Mouse (Mus musculus): ENCODE measurements at regions not wholly inside any gene's neighbourhood (a gene's known extent, or its start where the extent isn't known, plus 50 kb on each side); places are given as distances from the start of the nearest gene placed in this dataset.

DNA sequence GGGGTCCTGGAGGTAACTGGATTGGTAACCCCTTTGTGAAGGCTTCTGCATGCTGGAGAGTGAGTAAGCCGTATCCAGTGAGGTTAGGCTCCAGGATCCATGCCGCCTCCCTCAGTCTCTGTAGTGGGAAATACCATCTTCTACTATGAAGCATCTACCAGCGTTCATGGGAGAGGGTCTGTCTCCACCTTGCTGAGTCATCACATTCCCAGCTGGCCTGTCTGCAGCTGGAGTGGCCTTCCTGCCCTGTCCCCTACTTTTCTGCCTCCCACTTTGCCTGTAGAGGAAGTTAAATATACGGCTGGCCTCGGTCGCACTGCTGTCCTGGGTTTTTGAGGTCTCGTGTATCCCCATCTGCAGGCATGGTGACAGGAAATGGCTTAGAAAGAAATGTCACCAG lies 78.0 kb upstream of the Sec14l1 start:
- DNase-seq (ENCODE audit: low spot score in 2 of 2): no peak

- no peak for DNase-seq (ENCODE audit: low spot score in 2 of 2)
These were observed 76.5 kb upstream of the Sec14l1 start for GRCm38 (mm10) chr11:117038282-117039106.

- no peak for DNase-seq (ENCODE audit: low spot score in 2 of 2)
These were observed 74.1 kb upstream of the Sec14l1 start for GRCm38 (mm10) chr11:117040829-117041228.

DNA sequence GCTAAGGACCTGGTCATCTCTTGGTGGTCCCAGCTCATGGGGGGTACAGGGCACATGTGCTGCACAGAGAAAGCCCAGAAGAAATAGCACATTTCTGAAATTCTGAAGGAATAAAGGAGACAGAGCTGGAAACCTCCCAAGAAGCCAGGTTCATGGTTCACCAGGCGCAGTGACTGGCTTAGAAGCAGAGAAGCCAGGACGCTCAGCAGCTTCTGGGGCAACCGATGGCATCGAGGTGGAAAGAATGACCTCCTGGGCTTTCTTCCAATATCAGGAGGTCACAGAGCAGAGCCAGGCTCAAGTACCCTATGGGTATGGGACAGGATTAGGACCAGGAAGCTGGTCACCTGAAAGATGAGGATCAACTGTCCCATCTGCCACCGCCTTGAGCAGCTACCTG lies 72.6 kb upstream of the Sec14l1 start:
- DNase-seq (ENCODE audit: low spot score in 2 of 2): no peak

GRCm38 (mm10) chr11:117043524-117043923 lies 71.4 kb upstream of the Sec14l1 start:
- DNase-seq (ENCODE audit: low spot score in 2 of 2): peak; percentile 27 to 34

GRCm38 (mm10) chr11:117044731-117045130 lies 70.2 kb upstream of the Sec14l1 start:
- DNase-seq (ENCODE audit: low spot score in 2 of 2): no peak

DNA sequence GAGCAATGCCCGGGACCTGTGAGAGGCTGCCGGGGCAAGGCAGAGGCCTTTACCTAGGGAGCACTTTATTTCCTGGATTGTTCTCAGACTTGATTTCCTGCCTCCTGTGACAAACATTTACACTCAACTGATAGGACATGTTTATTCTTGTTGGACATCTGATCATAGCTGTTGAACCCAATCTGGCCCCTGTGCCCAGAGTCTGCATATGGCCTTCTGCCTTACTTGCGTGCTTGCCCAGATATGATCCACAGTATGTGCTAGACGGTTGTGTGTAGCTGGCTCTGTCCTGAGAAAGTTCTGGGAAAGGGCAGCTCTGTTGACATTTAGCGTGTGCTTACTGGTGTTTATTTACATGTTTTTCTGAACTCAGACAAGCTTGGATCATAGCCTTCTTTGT lies 68.3 kb upstream of the Sec14l1 start:
- no peak for DNase-seq (ENCODE audit: low spot score in 2 of 2)

GRCm38 (mm10) chr11:117047172-117047950 lies 67.6 kb upstream of the Sec14l1 start:
- DNase-seq (ENCODE audit: low spot score in 2 of 2): no peak

DNA sequence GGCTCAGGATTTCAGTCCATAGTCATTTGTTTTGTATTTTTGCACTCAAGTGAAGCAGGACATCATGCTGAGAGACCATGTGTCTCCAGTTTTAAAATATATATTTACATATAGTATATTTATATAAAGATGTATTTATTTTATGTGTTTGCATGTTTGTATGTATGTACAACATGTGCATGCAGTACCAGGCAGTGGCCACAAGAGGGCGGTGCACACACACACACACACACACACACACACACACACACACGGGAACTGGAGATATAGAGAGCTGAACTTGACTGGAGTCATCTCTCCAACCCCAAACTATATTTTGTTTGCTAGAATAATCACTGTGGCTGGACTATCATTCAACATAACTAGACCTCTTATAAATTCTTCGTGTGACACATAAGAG lies 66.1 kb upstream of the Sec14l1 start:
- DNase-seq (ENCODE audit: low spot score in 2 of 2): no peak

GRCm38 (mm10) chr11:117050788-117051187 lies 64.2 kb upstream of the Sec14l1 start:
- DNase-seq (ENCODE audit: low spot score in 2 of 2): no peak

- peak; percentile 25 to 39 for DNase-seq (ENCODE audit: low spot score in 2 of 2)
These were observed 58.0 kb upstream of the Sec14l1 start for GRCm38 (mm10) chr11:117056958-117057357.

GRCm38 (mm10) chr11:117057451-117057850 lies 57.5 kb upstream of the Sec14l1 start:
- no peak for DNase-seq (ENCODE audit: low spot score in 2 of 2)

- DNase-seq (ENCODE audit: low spot score in 2 of 2): no peak
These were observed 55.8 kb upstream of the Sec14l1 start for GRCm38 (mm10) chr11:117059120-117059519.

GRCm38 (mm10) chr11:117059981-117060705 lies 54.8 kb upstream of the Sec14l1 start:
- no peak for DNase-seq (ENCODE audit: low spot score in 2 of 2)

GRCm38 (mm10) chr11:117060706-117061337 lies 54.1 kb upstream of the Sec14l1 start:
- no peak for DNase-seq (ENCODE audit: low spot score in 2 of 2)

GRCm38 (mm10) chr11:117062772-117063499 lies 52.0 kb upstream of the Sec14l1 start:
- no peak for DNase-seq (ENCODE audit: low spot score in 2 of 2)
